ENCODE assay signal across 12 mouse cellular contexts in the genomic region with DNA sequence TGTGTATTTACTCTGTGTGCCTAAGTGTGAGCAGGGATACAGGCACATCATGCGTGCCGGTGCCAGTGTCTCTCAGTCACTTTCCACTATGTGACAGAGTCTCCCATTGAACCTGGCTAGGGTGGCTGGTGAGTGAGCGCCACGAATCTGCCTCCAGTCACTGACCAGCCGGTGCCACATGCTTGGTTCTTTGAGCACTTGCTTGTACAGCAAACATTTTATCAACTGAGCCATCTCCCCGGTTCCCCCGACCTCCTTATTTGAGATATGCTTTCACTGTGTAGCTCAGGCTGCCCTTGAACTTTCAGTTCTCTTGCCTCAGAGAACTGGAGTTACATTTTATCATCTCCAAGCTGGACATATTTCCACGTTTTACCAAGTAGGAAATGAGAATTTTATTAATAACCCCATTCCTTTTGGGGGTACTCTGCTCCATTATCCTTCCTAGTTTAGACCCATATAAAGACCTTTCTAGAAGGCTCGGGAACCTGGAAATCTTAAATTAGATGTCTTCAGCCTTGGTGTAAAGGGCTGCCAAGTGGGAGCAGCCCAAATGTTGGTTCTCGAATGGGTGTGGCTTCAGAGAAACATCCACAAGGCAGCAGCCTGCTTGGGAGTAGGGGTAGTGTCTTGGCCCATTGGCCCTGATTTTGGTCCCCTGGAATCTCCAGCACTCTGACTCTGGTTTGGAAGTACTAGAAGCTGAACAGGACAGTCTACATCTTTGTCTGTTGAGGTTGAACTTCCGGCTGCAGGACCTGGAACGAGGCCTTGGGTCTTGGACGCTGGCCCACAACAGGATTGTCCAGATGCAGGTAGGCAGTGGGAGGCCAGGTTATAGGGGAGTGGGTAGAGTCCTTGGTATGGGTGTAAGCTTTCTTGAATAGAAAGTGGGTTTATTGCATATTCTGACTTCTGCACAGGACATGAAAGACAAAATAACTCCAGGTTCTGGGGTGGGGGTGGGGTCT. TPM values are rescaled to one million over a fixed set of nuclear protein-coding genes. Genes with fewer than 3 reads are reported as not detected.
DNase-seq lines count a peak whose midpoint lies in the region; ATAC-seq lines count a peak whose summit lies in the region.
"Had no signal": no experiment of that assay in that cellular context is flagged by ENCODE, and none has a peak within 500 bp of the region (broad histone marks: within the 10 kb centered on the region; RNA-seq: fewer than 3 reads in every experiment).

No protein-coding gene starts in this region.

- peak overlapping the region; percentile 50 for H3K4me3 ChIP-seq in heart, embryonic 13.5 days
- H3K4me3 ChIP-seq in limb, embryonic 12.5 days (replicated peaks) = peak overlapping the region; percentile 61

- H3K27me3 ChIP-seq in heart, embryonic 13.5 days (replicated peaks) = no peaks in the 10 kb centered on the region
- H3K27me3 ChIP-seq in limb, embryonic 12.5 days = no peaks in the 10 kb centered on the region
- H3K27me3 ChIP-seq: midbrain, embryonic 12.5 days had no signal

- DNase-seq in heart, adult 9 months (ENCODE audit: low spot score in 2 of 2) = no peak
- DNase-seq in urinary bladder, postnatal 14 days (ENCODE audit: low spot score) = peak; percentile 29
- no peak for DNase-seq in urinary bladder, adult 2 months (ENCODE audit: low spot score)
- no peak for DNase-seq in neural tube, embryonic 10.5 days (ENCODE audit: extremely low spot score, low spot score)
- no peak for DNase-seq in left cerebral cortex, adult 9 months (ENCODE audit: low spot score in 2 of 2)
- DNase-seq: heart, adult 18-20 months; kidney, adult 9 months; thymus, postnatal 25 days had no signal

- 70% methylated on average over 13 of the region's 13 CpGs for WGBS in heart, embryonic 13.5 days
- WGBS in limb, embryonic 12.5 days = 74% methylated on average over 13 of the region's 13 CpGs

- H3K9ac ChIP-seq in heart, embryonic 13.5 days = no peak overlapping the region
- peak overlapping the region; percentile 74 for H3K9ac ChIP-seq in limb, embryonic 12.5 days (replicated peaks)
- H3K9ac ChIP-seq: midbrain, embryonic 12.5 days had no signal

- no peaks in the 10 kb centered on the region for H3K9me3 ChIP-seq in heart, embryonic 13.5 days
- no peaks in the 10 kb centered on the region for H3K9me3 ChIP-seq in limb, embryonic 12.5 days
- H3K9me3 ChIP-seq: midbrain, embryonic 12.5 days had no signal

- peaks cover 22% of the 10 kb centered on the region for H3K36me3 ChIP-seq in heart, embryonic 13.5 days
- H3K36me3 ChIP-seq in limb, embryonic 12.5 days = peaks cover 59% of the 10 kb centered on the region

- H3K4me2 ChIP-seq in heart, embryonic 13.5 days = peak overlapping the region; percentile 68
- H3K4me2 ChIP-seq in limb, embryonic 12.5 days = peak overlapping the region; percentile 66

- no peak overlapping the region for H3K27ac ChIP-seq in heart, embryonic 13.5 days (replicated peaks)
- H3K27ac ChIP-seq in limb, embryonic 12.5 days = peak overlapping the region; percentile 87; the same call in 1 of the 2 replicates
- H3K27ac ChIP-seq: midbrain, embryonic 12.5 days had no signal

- no peak for ATAC-seq in heart, embryonic 13.5 days (ENCODE audit: extremely low read depth, insufficient number of reproducible peaks, low FRiP score, low TSS enrichment)
- ATAC-seq in limb, embryonic 12.5 days (ENCODE audit: insufficient number of reproducible peaks, insufficient read depth, low FRiP score, low TSS enrichment, low read depth) = no peak
- ATAC-seq: forebrain, embryonic 16.5 days had no signal

- H3K4me1 ChIP-seq in heart, embryonic 13.5 days = peaks cover 15% of the 10 kb centered on the region
- peaks cover 27% of the 10 kb centered on the region for H3K4me1 ChIP-seq in limb, embryonic 12.5 days (replicated peaks)

RNA-seq across cellular contexts. Expression of gene Syne4, which starts 1.2 kb away (rescaled TPM):
- polyA plus RNA-seq in heart, embryonic 13.5 days (2015; fragmentation: Nextera tagmentation; extraction: Ambion mirVana) = 18.3 and 20.2 TPM in 2 replicates
- polyA plus RNA-seq in urinary bladder, adult 2 months (2012; rRNA removed) = 5.4 and 9.1 TPM in 2 replicates
- 84.6 and 98.6 TPM in 2 replicates for polyA plus RNA-seq in limb, embryonic 12.5 days (2016; fragmentation: Nextera tagmentation; extraction: Ambion mirVana)

RNA-seq across cellular contexts. Expression of gene E130208F15Rik, which starts 5.7 kb away (rescaled TPM):
- 2.5 and 3.3 TPM in 2 replicates for polyA plus RNA-seq in heart, embryonic 13.5 days (2015; fragmentation: Nextera tagmentation; extraction: Ambion mirVana)
- 0.57 and 0.72 TPM in 2 replicates for polyA plus RNA-seq in urinary bladder, adult 2 months (2012; rRNA removed)
- polyA plus RNA-seq in limb, embryonic 12.5 days (2016; fragmentation: Nextera tagmentation; extraction: Ambion mirVana) = 0.97 and 5.0 TPM in 2 replicates
- polyA plus RNA-seq: forebrain, embryonic 16.5 days; midbrain, embryonic 12.5 days had no signal

RNA-seq across cellular contexts. Expression of gene Alkbh6, which starts 7.3 kb away (rescaled TPM):
- polyA plus RNA-seq in heart, embryonic 13.5 days (2015; fragmentation: Nextera tagmentation; extraction: Ambion mirVana) = 60.5 and 66.1 TPM in 2 replicates
- polyA plus RNA-seq in urinary bladder, adult 2 months (2012; rRNA removed) = 68.0 and 80.2 TPM in 2 replicates
- polyA plus RNA-seq in limb, embryonic 12.5 days (2016; fragmentation: Nextera tagmentation; extraction: Ambion mirVana) = 101 TPM in 2 replicates

RNA-seq across cellular contexts. Expression of gene Sdhaf1, which starts 7.9 kb away (rescaled TPM):
- 14.6 and 15.1 TPM in 2 replicates for polyA plus RNA-seq in heart, embryonic 13.5 days (2015; fragmentation: Nextera tagmentation; extraction: Ambion mirVana)
- 12.8 and 15.4 TPM in 2 replicates for polyA plus RNA-seq in urinary bladder, adult 2 months (2012; rRNA removed)
- 20.7 and 23.6 TPM in 2 replicates for polyA plus RNA-seq in limb, embryonic 12.5 days (2016; fragmentation: Nextera tagmentation; extraction: Ambion mirVana)

RNA-seq across cellular contexts. Expression of gene Clip3, which starts 24.3 kb away (rescaled TPM):
- 10.2 and 14.9 TPM in 2 replicates for polyA plus RNA-seq in heart, embryonic 13.5 days (2015; fragmentation: Nextera tagmentation; extraction: Ambion mirVana)
- 23.7 and 47.9 TPM in 2 replicates for polyA plus RNA-seq in urinary bladder, adult 2 months (2012; rRNA removed)
- polyA plus RNA-seq in limb, embryonic 12.5 days (2016; fragmentation: Nextera tagmentation; extraction: Ambion mirVana) = 39.7 and 46.6 TPM in 2 replicates
